Mouse (Mus musculus): Measurements from ENCODE around the gene Tmem136. TPM values are rescaled to one million over a fixed set of nuclear protein-coding genes. Genes with fewer than 3 reads are reported as not detected.
A peak's percentile ranks its signal among the peaks of the same experiment; 100 is the strongest.

Gene Tmem136
- polyA plus RNA-seq, 1 experiment from 2014 or later, result 0.78 TPM

GRCm38 (mm10) chr9:43105664-43106361 is 10.6 kb downstream of the Tmem136 start:
- under 1% methylated on average over 73 of the region's 91 CpGs for WGBS (ENCODE audit: insufficient replicate concordance)
- peaks cover 36% of the 10 kb centered on the region for H3K4me1 ChIP-seq (ENCODE audit: control insufficient read depth, low read depth, low read length)
- peak overlapping the region; percentile 89 for H3K9ac ChIP-seq (ENCODE audit: low read depth, low read length)
- peak overlapping the region; percentile 87 for H3K4me3 ChIP-seq (ENCODE audit: low read depth, low read length)
- ATAC-seq (ENCODE audit: low read depth), result peak; percentile 72
- H3K9me3 ChIP-seq (replicated peaks; ENCODE audit: control insufficient read depth, low read length), result no peaks in the 10 kb centered on the region
- H3K4me2 ChIP-seq (ENCODE audit: low read depth, low read length), result peak overlapping the region; percentile 86
- peaks cover 16% of the 10 kb centered on the region for H3K27me3 ChIP-seq (ENCODE audit: control insufficient read depth, insufficient read depth, low read depth, low read length)
- H3K36me3 ChIP-seq (ENCODE audit: control insufficient read depth, insufficient read depth), result no peaks in the 10 kb centered on the region
- H3K27ac ChIP-seq (ENCODE audit: low read length), result peak overlapping the region; percentile 98

- no peaks in the 10 kb centered on the region for H3K9me3 ChIP-seq (replicated peaks; ENCODE audit: control insufficient read depth, low read length)
- H3K4me2 ChIP-seq (ENCODE audit: low read depth, low read length), result peak overlapping the region; percentile 86
- H3K27me3 ChIP-seq (ENCODE audit: control insufficient read depth, insufficient read depth, low read depth, low read length), result peaks cover 9% of the 10 kb centered on the region
- no peaks in the 10 kb centered on the region for H3K36me3 ChIP-seq (ENCODE audit: control insufficient read depth, insufficient read depth)
- peak overlapping the region; percentile 89 for H3K9ac ChIP-seq (ENCODE audit: low read depth, low read length)
- peaks cover 38% of the 10 kb centered on the region for H3K4me1 ChIP-seq (ENCODE audit: control insufficient read depth, low read depth, low read length)
- WGBS (ENCODE audit: insufficient replicate concordance), result under 1% methylated on average over 38 of the region's 40 CpGs
- H3K27ac ChIP-seq (ENCODE audit: low read length), result peak overlapping the region; percentile 98
- H3K4me3 ChIP-seq (ENCODE audit: low read depth, low read length), result peak overlapping the region; percentile 87
- peak; percentile 49; the same call in 1 of the 2 replicates for ATAC-seq (ENCODE audit: low read depth)
Measured at GRCm38 (mm10) chr9:43104873-43105663, 11.3 kb downstream of the Tmem136 start.

GRCm38 (mm10) chr9:43104526-43104872 is 11.9 kb downstream of the Tmem136 start:
- Histone ChIP-seq H3K9ac (ENCODE audit: low read depth, low read length) (peak overlapping the region; percentile 89), H3K27ac (ENCODE audit: low read length) (peak overlapping the region; percentile 98), H3K27me3 (ENCODE audit: control insufficient read depth, insufficient read depth, low read depth, low read length) (peaks cover 8% of the 10 kb centered on the region), H3K9me3 (replicated peaks; ENCODE audit: control insufficient read depth, low read length) (no peaks in the 10 kb centered on the region), H3K4me2 (ENCODE audit: low read depth, low read length) (peak overlapping the region; percentile 86), H3K36me3 (ENCODE audit: control insufficient read depth, insufficient read depth) (no peaks in the 10 kb centered on the region), H3K4me3 (ENCODE audit: low read depth, low read length) (peak overlapping the region; percentile 87), H3K4me1 (ENCODE audit: control insufficient read depth, low read depth, low read length) (peaks cover 41% of the 10 kb centered on the region)
- no peak for ATAC-seq (ENCODE audit: low read depth)
- 7% methylated on average over 4 of the region's 4 CpGs for WGBS (ENCODE audit: insufficient replicate concordance)

GRCm38 (mm10) chr9:43103675-43104299 is 12.6 kb downstream of the Tmem136 start:
- no peak for ATAC-seq (ENCODE audit: low read depth)
- peaks cover 8% of the 10 kb centered on the region for H3K27me3 ChIP-seq (ENCODE audit: control insufficient read depth, insufficient read depth, low read depth, low read length)
- no peaks in the 10 kb centered on the region for H3K9me3 ChIP-seq (replicated peaks; ENCODE audit: control insufficient read depth, low read length)
- H3K4me1 ChIP-seq (ENCODE audit: control insufficient read depth, low read depth, low read length), result peaks cover 41% of the 10 kb centered on the region
- peak overlapping the region; percentile 87 for H3K4me3 ChIP-seq (ENCODE audit: low read depth, low read length)
- H3K9ac ChIP-seq (ENCODE audit: low read depth, low read length), result peak overlapping the region; percentile 89
- no peaks in the 10 kb centered on the region for H3K36me3 ChIP-seq (ENCODE audit: control insufficient read depth, insufficient read depth)
- peak overlapping the region; percentile 86 for H3K4me2 ChIP-seq (ENCODE audit: low read depth, low read length)
- WGBS (ENCODE audit: insufficient replicate concordance), result 24% methylated on average over 4 of the region's 4 CpGs
- H3K27ac ChIP-seq (ENCODE audit: low read length), result peak overlapping the region; percentile 98

- peaks cover 39% of the 10 kb centered on the region for H3K4me1 ChIP-seq (ENCODE audit: control insufficient read depth, low read depth, low read length)
Measured at GRCm38 (mm10) chr9:43102931-43103330, 13.4 kb downstream of the Tmem136 start.

GRCm38 (mm10) chr9:43101936-43102595 is 14.3 kb downstream of the Tmem136 start:
- peak; percentile 79 for ATAC-seq (ENCODE audit: low read depth)
- H3K4me1 ChIP-seq (ENCODE audit: control insufficient read depth, low read depth, low read length), result peaks cover 42% of the 10 kb centered on the region

More at GRCm38 (mm10) chr9:43102931-43103330, 13.4 kb downstream of the Tmem136 start:
- ATAC-seq (ENCODE audit: low read depth), result 0 out of 2 replicates have a peak, but pooled peaks have one; percentile 7
- peak overlapping the region; percentile 86 for H3K4me2 ChIP-seq (ENCODE audit: low read depth, low read length)
- H3K9ac ChIP-seq (ENCODE audit: low read depth, low read length), result peak overlapping the region; percentile 89
- peak overlapping the region; percentile 87 for H3K4me3 ChIP-seq (ENCODE audit: low read depth, low read length)
- H3K27ac ChIP-seq (ENCODE audit: low read length), result peak overlapping the region; percentile 98
- WGBS (ENCODE audit: insufficient replicate concordance), result 39% methylated on average over 2 of the region's 2 CpGs
- no peaks in the 10 kb centered on the region for H3K36me3 ChIP-seq (ENCODE audit: control insufficient read depth, insufficient read depth)
- H3K9me3 ChIP-seq (replicated peaks; ENCODE audit: control insufficient read depth, low read length), result no peaks in the 10 kb centered on the region
- H3K27me3 ChIP-seq (ENCODE audit: control insufficient read depth, insufficient read depth, low read depth, low read length), result peaks cover 5% of the 10 kb centered on the region

GRCm38 (mm10) chr9:43098922-43099321 is 17.4 kb downstream of the Tmem136 start:
- Histone ChIP-seq H3K9ac (ENCODE audit: low read depth, low read length) (no peak overlapping the region), H3K36me3 (ENCODE audit: control insufficient read depth, insufficient read depth) (no peaks in the 10 kb centered on the region; the same call in 1 of the 2 replicates), H3K27ac (ENCODE audit: low read length) (no peak overlapping the region), H3K9me3 (replicated peaks; ENCODE audit: control insufficient read depth, low read length) (no peaks in the 10 kb centered on the region), H3K4me3 (ENCODE audit: low read depth, low read length) (no peak overlapping the region), H3K4me2 (ENCODE audit: low read depth, low read length) (peak overlapping the region; percentile 32; the same call in 1 of the 2 replicates), H3K4me1 (ENCODE audit: control insufficient read depth, low read depth, low read length) (peaks cover 44% of the 10 kb centered on the region), H3K27me3 (ENCODE audit: control insufficient read depth, insufficient read depth, low read depth, low read length) (no peaks in the 10 kb centered on the region)
- WGBS (ENCODE audit: insufficient replicate concordance), result 17% methylated on average over 4 of the region's 4 CpGs
- ATAC-seq (ENCODE audit: low read depth), result no peak

More at GRCm38 (mm10) chr9:43101936-43102595, 14.3 kb downstream of the Tmem136 start:
- Histone ChIP-seq H3K36me3 (ENCODE audit: control insufficient read depth, insufficient read depth) (no peaks in the 10 kb centered on the region; the same call in 1 of the 2 replicates), H3K27me3 (ENCODE audit: control insufficient read depth, insufficient read depth, low read depth, low read length) (no peaks in the 10 kb centered on the region), H3K9ac (ENCODE audit: low read depth, low read length) (peak overlapping the region; percentile 89), H3K4me3 (ENCODE audit: low read depth, low read length) (peak overlapping the region; percentile 87), H3K4me2 (ENCODE audit: low read depth, low read length) (peak overlapping the region; percentile 86), H3K9me3 (replicated peaks; ENCODE audit: control insufficient read depth, low read length) (no peaks in the 10 kb centered on the region), H3K27ac (ENCODE audit: low read length) (peak overlapping the region; percentile 98)
- 29% methylated on average over 8 of the region's 8 CpGs for WGBS (ENCODE audit: insufficient replicate concordance)

- Histone ChIP-seq H3K4me2 (ENCODE audit: low read depth, low read length) (no peak overlapping the region), H3K9me3 (replicated peaks; ENCODE audit: control insufficient read depth, low read length) (no peaks in the 10 kb centered on the region), H3K36me3 (ENCODE audit: control insufficient read depth, insufficient read depth) (no peaks in the 10 kb centered on the region; the same call in 1 of the 2 replicates), H3K27ac (ENCODE audit: low read length) (no peak overlapping the region), H3K9ac (ENCODE audit: low read depth, low read length) (no peak overlapping the region), H3K4me1 (ENCODE audit: control insufficient read depth, low read depth, low read length) (peaks cover 38% of the 10 kb centered on the region), H3K4me3 (ENCODE audit: low read depth, low read length) (no peak overlapping the region), H3K27me3 (ENCODE audit: control insufficient read depth, insufficient read depth, low read depth, low read length) (no peaks in the 10 kb centered on the region)
- no peak for ATAC-seq (ENCODE audit: low read depth)
- WGBS (ENCODE audit: insufficient replicate concordance), result 78% methylated on average over 3 of the region's 3 CpGs
Measured at GRCm38 (mm10) chr9:43097801-43098557, 18.4 kb downstream of the Tmem136 start.
